Mouse (Mus musculus) stomach, embryonic 14.5 days (tissue): ENCODE results near the gene Trak1. TPM values are rescaled to one million over a fixed set of nuclear protein-coding genes. Genes with fewer than 3 reads are reported as not detected.

Experiments
- ATAC-seq: fragments of 200-750 bp; cut with Nextera tagmentation; 2 replicates; pipeline ENCODE4 v1.8.0; 2017; ENCODE audit warnings: low read depth, moderate TSS enrichment; ENCODE audit not compliant: insufficient number of reproducible peaks, insufficient read depth, low FRiP score
- H3K27ac ChIP-seq: fragments of 300-500 bp; sonication (generic); 2 replicates; pipeline ENCODE4 v1.5.1; 2014; ENCODE audit warnings: mild to moderate bottlenecking, low read length, moderate library complexity, mixed read lengths
- H3K27me3 ChIP-seq: fragments of 300-500 bp; sonication (generic); 2 replicates; pipeline ENCODE4 v1.6.1; 2014; ENCODE audit warnings: low read length, control low read depth, mixed read lengths; ENCODE audit not compliant: control insufficient read depth, insufficient read depth
- H3K36me3 ChIP-seq: fragments of 300-500 bp; sonication (generic); 2 replicates; pipeline ENCODE4 v1.6.1; 2014; ENCODE audit warnings: mild to moderate bottlenecking, control low read depth, low read length, moderate library complexity, mixed read lengths; ENCODE audit not compliant: control insufficient read depth, insufficient read depth
- H3K4me1 ChIP-seq: fragments of 300-500 bp; sonication (generic); 2 replicates; pipeline ENCODE4 v1.6.1; 2014; ENCODE audit warnings: low read length, control low read depth, mixed read lengths; ENCODE audit not compliant: control insufficient read depth, insufficient read depth
- H3K4me2 ChIP-seq: fragments of 300-500 bp; sonication (generic); replicated peaks from 2 replicates; pipeline ENCODE4 v1.6.1; 2014; ENCODE audit warnings: low read depth, low read length, control low read depth
- H3K4me3 ChIP-seq: fragments of 300-500 bp; sonication (generic); 2 replicates; pipeline ENCODE4 v1.5.1; 2014; ENCODE audit warnings: low read depth, low read length, control low read depth
- H3K9ac ChIP-seq: fragments of 300-500 bp; sonication (generic); replicated peaks from 2 replicates; pipeline ENCODE4 v1.6.1; 2014; ENCODE audit warnings: low read depth, mild to moderate bottlenecking, control low read depth, low read length, moderate library complexity, mixed read lengths
- H3K9me3 ChIP-seq: fragments of 300-500 bp; sonication (generic); 2 replicates; pipeline ENCODE4 v1.6.1; 2016; ENCODE audit warnings: low read depth, low read length, control low read depth; ENCODE audit not compliant: control insufficient read depth
- whole genome bisulfite sequencing: fragments of 180-500 bp; shearing (Covaris S2); extraction: QIAGEN DNeasy Blood & Tissue Kit; methylation state at CpG from one replicate; pipeline ENCODE4 v1.1.7; 2014; 5-methylcytosine and 5-hydroxymethylcytosine counted together
- polyA plus RNA-seq: library from polyadenylated mRNA; unstranded; fragments of >200 nt; fragmentation: Nextera tagmentation; extraction: Ambion mirVana; gene quantifications from 2 replicates; pipeline ENCODE4 v1.2.1, GENCODE M21; 2014

Gene Trak1
- polyA plus RNA-seq, 1 experiment from 2014 or later = 18.3 TPM

- peak overlapping the region; percentile 42 for H3K4me2 ChIP-seq
- H3K27ac ChIP-seq = peak overlapping the region; percentile 33; the same call in 1 of the 2 replicates
- H3K9ac ChIP-seq = no peak overlapping the region
These were observed 105.9 kb downstream of the Trak1 start for GRCm38 (mm10) chr9:121403157-121403671.

GRCm38 (mm10) chr9:121403699-121404098, 106.4 kb downstream of the Trak1 start:
- H3K4me2 ChIP-seq = peak overlapping the region; percentile 42
- H3K36me3 ChIP-seq = no peaks in the 10 kb centered on the region
- H3K27ac ChIP-seq = peak overlapping the region; percentile 33; the same call in 1 of the 2 replicates
- H3K9me3 ChIP-seq = no peaks in the 10 kb centered on the region
- H3K4me1 ChIP-seq = 0 out of 2 replicates have a peak, but pooled peaks cover 3% of the 10 kb centered on the region
- no peak for ATAC-seq
- no peak overlapping the region for H3K9ac ChIP-seq
- H3K27me3 ChIP-seq = no peaks in the 10 kb centered on the region
- peak overlapping the region; percentile 22 for H3K4me3 ChIP-seq
- WGBS = 45% methylated on average over 11 of the region's 11 CpGs

More at GRCm38 (mm10) chr9:121403157-121403671, 105.9 kb downstream of the Trak1 start:
- H3K4me1 ChIP-seq = peaks cover 3% of the 10 kb centered on the region; the same call in 1 of the 2 replicates
- H3K9me3 ChIP-seq = no peaks in the 10 kb centered on the region
- H3K4me3 ChIP-seq = peak overlapping the region; percentile 22
- peak; percentile 92 for ATAC-seq
- H3K36me3 ChIP-seq = no peaks in the 10 kb centered on the region
- WGBS = 19% methylated on average over 16 of the region's 16 CpGs
- H3K27me3 ChIP-seq = no peaks in the 10 kb centered on the region

GRCm38 (mm10) chr9:121405088-121405681, 107.9 kb downstream of the Trak1 start:
- no peak for ATAC-seq

GRCm38 (mm10) chr9:121405792-121406191, 108.5 kb downstream of the Trak1 start:
- Histone ChIP-seq H3K27me3 (no peaks in the 10 kb centered on the region), H3K4me2 (no peak overlapping the region), H3K4me1 (0 out of 2 replicates have a peak, but pooled peaks cover 3% of the 10 kb centered on the region), H3K36me3 (no peaks in the 10 kb centered on the region), H3K4me3 (no peak overlapping the region), H3K9me3 (no peaks in the 10 kb centered on the region), H3K27ac (no peak overlapping the region), H3K9ac (no peak overlapping the region)
- ATAC-seq = no peak
- WGBS = 95% methylated on average over 4 of the region's 4 CpGs

More at GRCm38 (mm10) chr9:121405088-121405681, 107.9 kb downstream of the Trak1 start:
- H3K36me3 ChIP-seq = no peaks in the 10 kb centered on the region
- H3K9me3 ChIP-seq = no peaks in the 10 kb centered on the region
- no peaks in the 10 kb centered on the region for H3K27me3 ChIP-seq
- H3K4me3 ChIP-seq = no peak overlapping the region
- 0 out of 2 replicates have a peak, but pooled peaks cover 3% of the 10 kb centered on the region for H3K4me1 ChIP-seq
- H3K27ac ChIP-seq = no peak overlapping the region
- 89% methylated on average over 8 of the region's 8 CpGs for WGBS
- no peak overlapping the region for H3K9ac ChIP-seq
- no peak overlapping the region for H3K4me2 ChIP-seq

GRCm38 (mm10) chr9:121414237-121414636, 116.9 kb downstream of the Trak1 start:
- Histone ChIP-seq H3K4me1 (no peaks in the 10 kb centered on the region), H3K27me3 (no peaks in the 10 kb centered on the region), H3K9ac (no peak overlapping the region), H3K9me3 (no peaks in the 10 kb centered on the region), H3K27ac (no peak overlapping the region), H3K36me3 (no peaks in the 10 kb centered on the region; the same call in 1 of the 2 replicates), H3K4me2 (no peak overlapping the region), H3K4me3 (no peak overlapping the region)
- WGBS = 82% methylated on average over 12 of the region's 12 CpGs
- ATAC-seq = no peak

GRCm38 (mm10) chr9:121415626-121416241, 118.4 kb downstream of the Trak1 start:
- 63% methylated on average over 18 of the region's 19 CpGs for WGBS
- H3K9me3 ChIP-seq = no peaks in the 10 kb centered on the region
- no peak overlapping the region for H3K4me3 ChIP-seq
- H3K27ac ChIP-seq = peak overlapping the region; percentile 44
- H3K9ac ChIP-seq = no peak overlapping the region
- ATAC-seq = peak; percentile 97
- no peaks in the 10 kb centered on the region; the same call in 1 of the 2 replicates for H3K36me3 ChIP-seq
- H3K27me3 ChIP-seq = no peaks in the 10 kb centered on the region
- H3K4me1 ChIP-seq = no peaks in the 10 kb centered on the region
- peak overlapping the region; percentile 28 for H3K4me2 ChIP-seq

- Histone ChIP-seq H3K9ac (no peak overlapping the region), H3K4me3 (no peak overlapping the region), H3K27ac (no peak overlapping the region)
These were observed 119.2 kb downstream of the Trak1 start for GRCm38 (mm10) chr9:121416460-121416859.

GRCm38 (mm10) chr9:121416872-121417637, 119.8 kb downstream of the Trak1 start:
- Histone ChIP-seq H3K4me1 (0 out of 2 replicates have a peak, but pooled peaks cover under 1% of the 10 kb centered on the region), H3K9ac (no peak overlapping the region), H3K36me3 (no peaks in the 10 kb centered on the region; the same call in 1 of the 2 replicates), H3K4me3 (no peak overlapping the region), H3K27ac (no peak overlapping the region), H3K9me3 (no peaks in the 10 kb centered on the region), H3K27me3 (no peaks in the 10 kb centered on the region), H3K4me2 (no peak overlapping the region)
- no peak for ATAC-seq
- WGBS = 70% methylated on average over 7 of the region's 7 CpGs

More at GRCm38 (mm10) chr9:121416460-121416859, 119.2 kb downstream of the Trak1 start:
- Histone ChIP-seq H3K9me3 (no peaks in the 10 kb centered on the region), H3K27me3 (no peaks in the 10 kb centered on the region), H3K4me2 (no peak overlapping the region), H3K4me1 (no peaks in the 10 kb centered on the region), H3K36me3 (no peaks in the 10 kb centered on the region; the same call in 1 of the 2 replicates)
- no peak for ATAC-seq
- WGBS = 87% methylated on average over 5 of the region's 5 CpGs
